Mouse (Mus musculus) lung, postnatal 0 days (tissue): Measurements from ENCODE around the gene Med28.
A peak's percentile ranks its signal among the peaks of the same experiment; 100 is the strongest.

ENCODE experiments used
- CTCF ChIP-seq: IDR thresholded peaks from 2 replicates; pipeline ENCODE4 v1.5.1; 2016; ENCODE audit warnings: antibody characterized with exemption, mild to moderate bottlenecking
- EP300 ChIP-seq: IDR thresholded peaks from 2 replicates; pipeline ENCODE4 v1.6.1; 2016; ENCODE audit warnings: antibody characterized with exemption, mild to moderate bottlenecking, control low read depth

- TF ChIP-seq CTCF (peak; percentile 86), EP300 (no peak)
Observed at GRCm38 (mm10) chr5:45474215-45474614, 45.8 kb upstream of the Med28 start.
